Mouse (Mus musculus): Measurements from ENCODE around the gene Tnni1. TPM values are rescaled to one million over a fixed set of nuclear protein-coding genes. Genes with fewer than 3 reads are reported as not detected.

Gene Tnni1
- polyA plus RNA-seq (2016; fragmentation: Nextera tagmentation; extraction: Ambion mirVana), result 0.85 and 3.2 TPM in 2 replicates

DNA sequence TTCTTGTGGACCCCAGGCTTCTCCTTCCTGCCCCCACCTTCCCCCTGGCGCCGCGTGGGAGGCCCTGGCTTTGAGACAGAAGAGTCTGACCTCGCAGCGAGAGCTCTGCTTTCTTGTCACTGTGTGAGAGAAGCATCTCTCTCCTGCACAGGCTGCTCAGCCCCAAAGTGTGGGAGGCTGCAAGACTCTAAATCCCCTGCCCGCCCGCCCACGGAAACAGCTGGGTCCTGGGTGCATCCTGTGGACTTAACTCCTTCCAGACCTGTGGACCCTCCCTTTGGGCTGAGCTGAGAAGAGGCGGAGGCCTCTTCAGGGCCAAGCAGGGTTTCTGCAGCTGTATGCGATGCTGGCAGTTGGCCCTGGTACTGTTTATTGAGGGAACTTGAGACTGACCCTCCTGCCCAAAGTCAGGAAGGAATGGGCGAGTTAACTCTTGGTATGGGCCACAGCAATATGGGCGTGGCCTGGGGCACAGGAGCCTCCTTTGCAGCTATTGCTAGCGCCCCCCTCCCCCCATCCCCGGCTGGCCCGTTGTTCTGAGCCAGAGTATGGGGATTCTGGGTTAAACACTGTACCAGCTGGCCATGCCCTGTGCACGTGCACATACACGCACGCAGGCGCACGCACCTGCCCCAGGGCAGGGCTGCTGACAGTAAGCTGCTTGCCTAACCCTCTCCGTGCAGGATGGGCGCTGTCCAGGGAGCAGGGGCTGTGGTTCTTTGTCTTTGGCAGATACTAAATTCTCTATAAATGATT lies at the start of gene Tnni1:
Gene Tnni1 (plus strand): TSS at position 655 of the 756 bp plus-strand sequence.
- no peaks in the 10 kb centered on the region for H3K36me3 ChIP-seq
- DNase-seq (ENCODE audit: low spot score), result peak; percentile 18
- H3K4me3 ChIP-seq, result no peak within 1 kb of the TSS
- peak within 1 kb of the TSS; percentile 69 for H3K27ac ChIP-seq
- no peaks in the 10 kb centered on the region for H3K9me3 ChIP-seq
- peaks cover 47% of the 10 kb centered on the region for H3K27me3 ChIP-seq (ENCODE audit: insufficient read depth, poor library complexity, severe bottlenecking)
- WGBS, result 34% methylated on average over 22 of the region's 22 CpGs
- peaks cover 46% of the 10 kb centered on the region for H3K4me1 ChIP-seq (replicated peaks)

DNA sequence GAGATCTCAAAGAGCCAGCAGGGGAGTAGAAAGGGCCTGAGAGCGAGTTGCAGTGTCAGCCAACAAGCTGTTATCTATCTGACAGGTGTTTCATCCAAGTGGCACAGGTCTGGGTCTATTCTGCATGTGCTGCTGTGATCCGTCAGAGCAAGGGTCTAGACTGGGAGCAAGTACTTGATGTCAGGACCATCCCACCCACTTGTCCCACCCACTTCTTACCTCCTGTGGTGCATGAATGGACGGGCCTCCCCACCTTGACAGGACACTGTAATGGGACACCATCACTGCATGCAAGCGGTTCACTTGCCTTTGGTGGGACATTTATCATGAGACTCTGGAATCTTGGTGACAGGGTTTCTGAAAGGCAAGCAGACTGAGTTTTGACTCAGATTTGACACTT lies 49.4 kb upstream of the Tnni1 start:
- WGBS, result 17% methylated on average over 4 of the region's 4 CpGs

DNA sequence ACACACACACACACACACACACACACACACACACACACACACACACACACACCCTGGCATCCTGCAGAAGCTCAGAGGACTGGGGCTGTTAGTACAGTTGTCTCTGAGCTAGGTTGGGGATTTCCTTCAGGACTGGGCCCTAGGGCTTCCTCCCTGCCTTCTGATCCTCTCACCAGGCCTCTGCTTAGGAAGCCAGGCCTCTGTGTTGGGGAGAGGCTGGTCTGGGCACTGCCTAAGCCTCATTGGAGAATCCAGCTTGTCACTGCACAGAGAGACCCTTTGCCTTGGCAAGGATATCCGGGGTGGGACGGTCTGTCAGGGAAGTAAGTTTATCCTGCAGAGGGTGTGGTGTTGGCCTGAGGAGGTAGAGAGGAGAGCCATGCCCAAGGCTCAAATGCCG lies 48.9 kb upstream of the Tnni1 start:
- Histone ChIP-seq H3K4me3 (peak overlapping the region; percentile 74), H3K4me1 (replicated peaks) (peaks cover 70% of the 10 kb centered on the region), H3K36me3 (no peaks in the 10 kb centered on the region), H3K9me3 (no peaks in the 10 kb centered on the region), H3K27me3 (ENCODE audit: insufficient read depth, poor library complexity, severe bottlenecking) (peaks cover 21% of the 10 kb centered on the region), H3K27ac (peak overlapping the region; percentile 90)
- no peak for DNase-seq (ENCODE audit: low spot score)
- 48% methylated on average over 3 of the region's 3 CpGs for WGBS

More for the DNA sequence above, 49.4 kb upstream of the Tnni1 start:
- peaks cover 21% of the 10 kb centered on the region for H3K27me3 ChIP-seq (ENCODE audit: insufficient read depth, poor library complexity, severe bottlenecking)
- peaks cover 65% of the 10 kb centered on the region for H3K4me1 ChIP-seq (replicated peaks)
- no peaks in the 10 kb centered on the region for H3K36me3 ChIP-seq
- H3K27ac ChIP-seq, result peak overlapping the region; percentile 90; the same call in 1 of the 2 replicates
- H3K4me3 ChIP-seq, result peak overlapping the region; percentile 74
- no peak for DNase-seq (ENCODE audit: low spot score)
- no peaks in the 10 kb centered on the region for H3K9me3 ChIP-seq

DNA sequence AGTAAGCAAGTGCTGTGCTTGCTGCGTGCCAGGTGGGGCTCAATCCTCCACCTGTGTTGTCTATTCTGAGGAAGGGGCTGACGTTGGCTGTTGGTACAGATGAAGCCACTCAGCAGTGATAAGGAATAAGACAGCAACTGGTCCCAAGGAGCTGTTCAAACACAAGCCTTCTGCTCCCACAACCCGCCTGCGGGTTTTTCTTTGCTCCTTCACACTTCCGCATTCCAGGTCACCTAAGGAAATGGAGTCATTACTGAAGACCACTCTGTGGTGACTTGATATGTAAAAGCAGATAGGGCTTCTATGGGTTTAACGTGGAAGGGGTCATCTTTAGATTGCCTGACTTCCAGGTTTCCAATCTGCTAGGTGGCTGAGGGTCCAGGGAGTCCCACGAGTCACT lies 47.8 kb upstream of the Tnni1 start:
- WGBS, result 71% methylated on average over 7 of the region's 7 CpGs
- H3K4me3 ChIP-seq, result no peak overlapping the region

DNA sequence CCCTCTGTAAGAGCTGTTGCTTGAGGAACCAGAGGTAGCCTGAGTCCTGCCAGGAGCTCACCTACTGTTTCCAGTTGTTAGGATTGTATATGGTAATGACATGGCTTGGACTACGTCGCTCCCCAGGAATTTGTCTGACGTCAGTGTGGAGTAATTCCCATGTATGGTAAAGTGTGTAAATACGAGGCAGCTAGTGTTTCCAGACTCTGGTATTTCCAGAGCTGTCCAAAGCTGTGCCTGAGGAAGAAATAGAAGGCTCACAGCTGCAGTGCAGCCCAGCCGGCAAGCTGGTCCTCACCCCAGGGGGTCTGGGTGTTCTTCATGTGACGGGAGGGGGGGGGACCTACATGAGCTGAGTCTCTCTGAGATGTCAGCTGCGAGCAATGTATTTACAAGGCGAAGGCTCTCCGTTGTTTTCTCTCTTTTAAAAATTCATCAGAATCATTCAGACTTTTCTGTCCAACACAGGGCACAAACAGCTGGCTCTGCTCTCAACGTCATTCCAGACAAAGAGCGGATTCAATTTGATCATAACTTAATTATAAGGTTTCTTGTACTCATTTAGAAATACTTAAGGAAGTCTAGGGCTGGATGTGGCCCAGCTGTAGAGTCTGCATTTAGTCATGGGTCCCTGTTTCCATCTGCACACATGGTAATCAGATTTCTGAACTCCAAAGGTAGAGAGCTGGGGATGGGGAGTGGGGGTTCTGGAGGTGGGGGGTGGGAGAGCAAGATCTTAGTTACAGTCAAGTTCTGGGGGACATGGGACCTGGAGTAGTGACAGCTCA lies 47.1 kb upstream of the Tnni1 start:
- no peaks in the 10 kb centered on the region for H3K9me3 ChIP-seq
- 0 out of 2 replicates have a peak overlapping the region, but pooled peaks have one; percentile 2 for H3K4me3 ChIP-seq
- H3K36me3 ChIP-seq, result no peaks in the 10 kb centered on the region
- 53% methylated on average over 11 of the region's 11 CpGs for WGBS
- peak; percentile 41 for DNase-seq (ENCODE audit: low spot score)
- H3K27me3 ChIP-seq (ENCODE audit: insufficient read depth, poor library complexity, severe bottlenecking), result peaks cover 21% of the 10 kb centered on the region
- peak overlapping the region; percentile 76 for H3K27ac ChIP-seq
- peaks cover 78% of the 10 kb centered on the region for H3K4me1 ChIP-seq (replicated peaks)

More for the DNA sequence above, 47.8 kb upstream of the Tnni1 start:
- Histone ChIP-seq H3K9me3 (no peaks in the 10 kb centered on the region), H3K27ac (peak overlapping the region; percentile 76), H3K4me1 (replicated peaks) (peaks cover 78% of the 10 kb centered on the region), H3K27me3 (ENCODE audit: insufficient read depth, poor library complexity, severe bottlenecking) (peaks cover 21% of the 10 kb centered on the region), H3K36me3 (no peaks in the 10 kb centered on the region)
- no peak for DNase-seq (ENCODE audit: low spot score)

DNA sequence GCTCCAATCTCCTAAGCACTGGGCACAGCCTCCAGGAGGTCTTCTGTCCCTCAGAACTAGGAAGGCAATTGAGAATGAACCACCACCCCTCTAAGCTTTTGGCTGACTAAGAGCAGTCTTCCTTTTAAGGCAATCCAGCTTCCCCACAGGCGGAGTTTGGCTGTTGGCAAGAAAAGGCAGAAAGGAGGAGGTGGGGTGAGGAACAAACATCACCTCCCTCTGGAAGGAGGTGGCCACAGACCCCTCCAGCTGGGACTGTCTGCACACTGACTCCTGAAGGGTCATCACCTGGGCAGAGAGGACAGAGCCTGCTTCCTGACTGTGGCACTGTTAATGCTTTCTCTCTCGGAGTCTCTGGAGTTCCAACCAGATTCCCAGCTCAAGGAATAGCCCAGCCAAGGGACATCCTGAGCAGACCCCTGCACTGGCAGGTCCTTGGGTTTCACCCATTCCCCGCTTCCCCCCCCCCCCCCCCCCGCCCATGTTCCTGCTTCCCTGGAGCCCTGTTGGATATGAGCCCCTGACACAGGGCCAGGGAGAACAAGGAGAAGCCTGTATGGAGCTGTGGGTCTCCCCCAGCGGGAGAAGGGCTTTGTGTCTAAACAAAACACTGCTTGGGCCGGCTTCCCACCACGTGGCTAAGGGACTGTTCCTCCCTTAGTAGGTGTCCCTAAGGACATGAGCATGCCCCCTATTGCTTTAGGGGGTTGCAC lies 44.9 kb upstream of the Tnni1 start:
- no peak overlapping the region; the same call in 1 of the 2 replicates for H3K4me3 ChIP-seq
- peaks cover 74% of the 10 kb centered on the region for H3K4me1 ChIP-seq (replicated peaks)
- 25% methylated on average over 6 of the region's 7 CpGs for WGBS
- H3K36me3 ChIP-seq, result no peaks in the 10 kb centered on the region
- H3K27ac ChIP-seq, result peak overlapping the region; percentile 81
- H3K27me3 ChIP-seq (ENCODE audit: insufficient read depth, poor library complexity, severe bottlenecking), result peaks cover 15% of the 10 kb centered on the region
- DNase-seq (ENCODE audit: low spot score), result no peak
- H3K9me3 ChIP-seq, result no peaks in the 10 kb centered on the region

DNA sequence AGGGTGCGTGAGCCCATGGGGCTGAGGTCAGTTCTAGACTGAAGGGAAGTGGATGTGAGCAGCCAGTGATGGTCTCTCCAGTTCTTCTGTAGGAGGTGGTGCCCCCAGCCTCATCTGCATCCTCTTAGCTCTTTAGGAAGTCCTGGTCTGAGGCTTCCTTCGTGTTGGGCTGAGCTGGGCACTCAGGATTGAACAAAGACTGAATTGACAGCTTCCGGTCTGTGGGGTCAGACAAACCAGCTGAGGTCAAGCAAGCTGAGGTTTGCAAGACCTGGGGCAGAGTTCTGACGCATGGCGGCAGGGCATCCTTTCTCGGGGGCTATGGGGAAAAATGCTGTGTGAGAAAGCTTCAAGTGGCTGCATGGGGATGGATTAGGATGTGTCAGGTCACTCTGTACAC lies 43.8 kb upstream of the Tnni1 start:
- peak overlapping the region; percentile 81 for H3K27ac ChIP-seq
- H3K9me3 ChIP-seq, result no peaks in the 10 kb centered on the region
- DNase-seq (ENCODE audit: low spot score), result peak; percentile 69

DNA sequence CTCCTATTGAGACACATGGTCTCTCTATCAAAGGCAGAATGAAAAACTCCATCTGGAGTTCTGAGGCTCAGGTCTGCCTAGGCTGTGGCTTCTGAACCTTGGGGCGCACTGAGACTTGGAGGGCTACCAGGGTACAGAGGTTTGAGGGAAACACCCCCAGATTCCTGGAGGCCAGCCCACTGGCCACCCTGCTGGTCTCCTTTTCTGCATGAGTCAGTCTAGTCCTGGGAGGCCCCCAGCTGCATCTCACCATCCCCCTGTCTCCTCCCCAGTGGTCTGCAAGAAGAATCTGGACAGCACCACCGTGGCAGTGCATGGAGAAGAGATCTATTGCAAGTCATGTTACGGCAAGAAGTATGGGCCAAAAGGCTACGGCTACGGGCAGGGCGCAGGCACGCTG lies 34.2 kb upstream of the Tnni1 start:
- no peak overlapping the region for H3K27ac ChIP-seq
- peaks cover 30% of the 10 kb centered on the region for H3K36me3 ChIP-seq
- DNase-seq (ENCODE audit: low spot score), result no peak
- H3K4me3 ChIP-seq, result no peak overlapping the region
- 88% methylated on average over 7 of the region's 7 CpGs for WGBS
- no peaks in the 10 kb centered on the region for H3K9me3 ChIP-seq
- H3K27me3 ChIP-seq (ENCODE audit: insufficient read depth, poor library complexity, severe bottlenecking), result no peaks in the 10 kb centered on the region
- H3K4me1 ChIP-seq (replicated peaks), result peaks cover 29% of the 10 kb centered on the region

More for the DNA sequence above, 43.8 kb upstream of the Tnni1 start:
- Histone ChIP-seq H3K4me1 (replicated peaks) (peaks cover 71% of the 10 kb centered on the region), H3K4me3 (no peak overlapping the region), H3K27me3 (ENCODE audit: insufficient read depth, poor library complexity, severe bottlenecking) (peaks cover 7% of the 10 kb centered on the region), H3K36me3 (no peaks in the 10 kb centered on the region)
- 17% methylated on average over 6 of the region's 6 CpGs for WGBS

DNA sequence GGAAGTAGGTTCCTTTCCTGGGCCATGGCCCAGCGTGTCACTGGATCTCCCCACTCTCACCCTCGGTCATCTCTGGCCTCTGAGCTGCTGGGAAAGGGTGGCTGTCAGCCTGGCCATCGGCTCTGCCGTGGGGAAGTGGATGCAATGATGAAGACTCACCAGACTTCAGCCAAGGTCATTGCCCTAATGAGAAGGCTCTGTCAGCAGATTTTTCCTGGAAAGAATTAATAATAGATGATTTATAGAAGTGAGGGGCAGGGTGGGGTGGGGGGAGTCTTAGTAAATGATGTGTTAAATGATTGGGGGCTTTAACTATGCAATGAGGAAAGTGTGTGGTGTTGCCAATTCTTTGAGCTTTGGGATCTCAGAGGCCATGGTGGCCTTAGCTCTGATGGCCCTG lies 33.0 kb upstream of the Tnni1 start:
- Histone ChIP-seq H3K9me3 (no peaks in the 10 kb centered on the region), H3K36me3 (peaks cover 41% of the 10 kb centered on the region), H3K4me3 (no peak overlapping the region), H3K27ac (no peak overlapping the region), H3K27me3 (ENCODE audit: insufficient read depth, poor library complexity, severe bottlenecking) (no peaks in the 10 kb centered on the region; the same call in 1 of the 2 replicates), H3K4me1 (replicated peaks) (peaks cover 21% of the 10 kb centered on the region)
- WGBS, result 87% methylated on average over 4 of the region's 4 CpGs
- no peak for DNase-seq (ENCODE audit: low spot score)

DNA sequence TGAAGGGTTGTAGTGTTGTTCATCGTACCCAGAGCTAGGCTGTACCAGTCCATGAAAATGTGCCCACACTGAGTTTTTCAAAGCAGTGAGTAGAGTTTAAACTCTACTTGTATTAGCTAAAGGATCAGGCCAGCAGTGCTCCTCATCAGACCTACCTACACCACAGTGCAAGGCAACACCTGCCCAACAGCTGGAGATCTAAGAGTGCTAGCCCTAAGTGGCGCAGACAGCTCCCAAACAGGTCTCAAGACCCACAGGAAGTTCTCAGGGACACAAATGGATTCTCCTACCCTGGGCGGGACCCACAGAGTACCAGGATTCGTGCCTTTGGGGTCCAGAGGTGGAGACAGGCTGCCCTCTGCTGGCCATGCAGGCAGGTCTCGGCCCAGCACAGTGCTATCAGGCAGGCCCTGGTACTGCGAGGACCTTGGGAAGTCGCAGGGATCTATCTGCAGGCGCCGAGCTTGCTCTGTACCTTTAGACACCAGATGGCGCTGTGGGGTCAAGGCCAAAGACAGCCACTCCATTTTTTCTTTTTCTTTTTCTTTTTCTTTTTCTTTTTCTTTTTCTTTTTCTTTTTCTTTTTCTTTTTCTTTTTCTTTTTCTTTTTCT lies 26.4 kb upstream of the Tnni1 start:
- H3K36me3 ChIP-seq, result peaks cover 27% of the 10 kb centered on the region
- peak overlapping the region; percentile 62 for H3K27ac ChIP-seq
- H3K27me3 ChIP-seq (ENCODE audit: insufficient read depth, poor library complexity, severe bottlenecking), result peaks cover 21% of the 10 kb centered on the region
- no peaks in the 10 kb centered on the region for H3K9me3 ChIP-seq
- peak; percentile 94 for DNase-seq (ENCODE audit: low spot score)
- WGBS, result 12% methylated on average over 10 of the region's 10 CpGs
- peaks cover 11% of the 10 kb centered on the region; the same call in 1 of the 2 replicates for H3K4me1 ChIP-seq (replicated peaks)
- no peak overlapping the region for H3K4me3 ChIP-seq

DNA sequence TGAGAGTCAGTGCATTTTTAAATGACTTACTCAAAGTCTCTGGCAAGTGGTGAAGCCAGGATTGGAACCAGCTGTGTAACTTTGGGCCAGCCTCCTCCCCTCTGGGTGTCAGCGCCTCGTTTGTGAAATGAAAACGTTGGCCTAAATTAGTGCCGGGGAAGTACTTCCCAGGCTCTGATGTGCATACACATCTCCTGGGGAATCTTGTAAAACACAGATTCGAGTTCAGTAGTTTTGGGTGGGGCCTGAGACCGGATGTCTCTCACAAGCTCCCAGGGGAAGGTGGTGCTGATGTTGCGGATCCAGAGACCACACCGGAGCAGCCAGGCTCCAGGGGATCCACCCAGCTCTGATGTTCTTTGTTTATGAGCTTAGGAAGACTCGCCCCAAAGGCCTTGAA lies 23.9 kb upstream of the Tnni1 start:
- DNase-seq (ENCODE audit: low spot score), result no peak
- peaks cover 16% of the 10 kb centered on the region for H3K36me3 ChIP-seq
- peaks cover 21% of the 10 kb centered on the region for H3K27me3 ChIP-seq (ENCODE audit: insufficient read depth, poor library complexity, severe bottlenecking)
- H3K4me1 ChIP-seq (replicated peaks), result peaks cover 5% of the 10 kb centered on the region; the same call in 1 of the 2 replicates
- 62% methylated on average over 9 of the region's 9 CpGs for WGBS
- no peak overlapping the region for H3K4me3 ChIP-seq
- no peak overlapping the region for H3K27ac ChIP-seq
- no peaks in the 10 kb centered on the region for H3K9me3 ChIP-seq

DNA sequence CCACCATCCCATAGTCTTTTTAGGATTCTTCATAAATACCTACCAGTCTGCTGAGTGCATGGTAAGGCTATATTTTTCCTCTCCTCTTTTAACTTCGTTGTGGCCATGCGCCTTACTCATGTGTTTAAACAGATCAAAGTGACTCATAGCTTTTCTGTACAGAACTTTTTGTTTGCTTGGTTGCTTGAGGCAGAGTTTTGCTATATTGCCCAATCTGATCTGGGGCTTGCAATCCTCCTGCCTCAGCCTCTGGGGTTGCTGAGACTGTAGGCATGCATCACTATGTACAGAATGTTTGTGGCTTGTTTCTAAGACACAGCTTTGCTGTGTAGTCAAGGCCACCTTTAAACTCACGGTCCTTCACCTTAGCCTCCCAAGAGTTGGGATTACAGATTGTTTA lies 23.3 kb upstream of the Tnni1 start:
- no peak for DNase-seq (ENCODE audit: low spot score)
- Histone ChIP-seq H3K9me3 (no peaks in the 10 kb centered on the region), H3K4me3 (no peak overlapping the region), H3K27me3 (ENCODE audit: insufficient read depth, poor library complexity, severe bottlenecking) (peaks cover 21% of the 10 kb centered on the region), H3K4me1 (replicated peaks) (peaks cover 5% of the 10 kb centered on the region; the same call in 1 of the 2 replicates), H3K36me3 (peaks cover 10% of the 10 kb centered on the region), H3K27ac (no peak overlapping the region)
- 88% methylated on average over 3 of the region's 3 CpGs for WGBS
